Mouse (Mus musculus) activated CD4-positive, CD25-positive, alpha-beta regulatory T cell (primary cell): Measurements from ENCODE around the gene Fcrl1. TPM values are rescaled to one million over a fixed set of nuclear protein-coding genes. Genes with fewer than 3 reads are reported as not detected.

Source experiments
- polyA plus RNA-seq, 2 experiments: library from polyadenylated mRNA; unstranded; fragments of 100-300 nt; shearing (Covaris generic); gene quantifications; one replicate each; pipeline ENCODE4 v1.2.1; 2017

Fcrl1 gene
- polyA plus RNA-seq: 10 to 100 TPM in 1 of 2 experiments, 1 to 10 TPM in 1; 2.2 to 27.3 TPM

DNA sequence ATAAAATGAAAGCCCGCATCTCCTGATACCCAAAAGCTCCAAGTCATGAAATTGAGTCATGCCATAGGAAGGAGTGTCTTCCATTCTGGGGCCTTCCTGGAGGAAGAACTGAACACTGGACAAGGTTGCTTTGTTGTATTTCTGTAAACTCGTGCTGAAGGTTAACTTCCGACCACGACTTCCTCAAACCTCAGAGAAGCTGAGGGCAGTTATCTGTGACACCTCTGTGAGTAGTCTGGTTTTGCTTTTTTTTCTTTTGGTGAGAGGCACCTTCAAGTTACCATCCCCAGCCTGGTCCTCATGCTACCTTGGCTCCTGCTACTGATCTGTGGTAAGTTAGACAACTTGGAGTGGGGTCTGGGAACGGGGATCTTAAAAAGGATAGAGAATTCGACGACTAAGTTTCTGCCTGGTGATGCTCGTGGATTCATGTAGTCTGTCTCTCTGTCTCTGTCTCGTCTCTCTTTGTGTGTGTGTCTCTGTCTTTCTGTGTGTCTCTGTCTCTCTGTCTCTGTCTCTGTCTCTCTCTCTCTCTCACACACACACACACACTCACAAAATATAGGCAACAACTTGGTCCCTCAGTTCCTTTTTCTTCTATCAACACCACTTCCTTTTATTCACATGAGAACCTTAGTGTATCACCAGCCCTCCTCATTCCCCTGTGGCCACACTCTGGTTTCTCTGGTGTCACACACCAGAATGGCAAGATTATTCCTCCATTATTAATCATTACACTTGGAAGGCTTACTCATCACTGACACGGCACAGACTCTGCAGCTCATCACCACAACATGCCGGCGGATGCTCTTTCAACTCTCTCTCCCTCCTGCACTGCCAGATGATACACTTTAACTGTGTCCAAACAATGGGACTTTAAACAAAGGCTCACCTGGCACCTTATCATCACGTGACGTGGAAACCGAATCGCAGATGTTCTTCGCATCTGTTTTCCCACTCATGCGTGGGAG lies at the start of gene Fcrl1:
TSS of gene Fcrl1 (plus strand) at position 193 of the 971 bp plus-strand sequence.

DNA sequence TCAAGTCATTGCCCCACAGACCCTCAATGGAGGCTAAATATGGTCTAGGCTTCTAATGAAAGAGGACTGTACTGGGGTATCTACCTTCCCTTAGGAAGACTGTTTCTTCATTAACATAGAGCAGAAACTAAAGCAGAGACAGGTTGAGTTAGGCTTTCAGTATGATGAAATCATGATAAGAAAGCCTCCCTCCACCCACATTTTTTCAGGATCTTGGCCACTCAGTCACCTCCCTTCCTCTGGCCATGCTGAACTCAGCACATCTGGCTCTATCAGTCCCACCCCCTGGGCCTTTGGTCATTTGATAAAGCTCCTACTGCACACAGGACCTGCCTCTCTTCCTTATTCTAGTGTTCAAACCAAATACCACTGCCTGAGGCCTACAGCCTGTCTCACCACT lies 18.6 kb upstream of the Fcrl1 start, which contains the start of gene Cd5l:
TSS of gene Cd5l (plus strand) at position 301 of the 400 bp plus-strand sequence.

DNA sequence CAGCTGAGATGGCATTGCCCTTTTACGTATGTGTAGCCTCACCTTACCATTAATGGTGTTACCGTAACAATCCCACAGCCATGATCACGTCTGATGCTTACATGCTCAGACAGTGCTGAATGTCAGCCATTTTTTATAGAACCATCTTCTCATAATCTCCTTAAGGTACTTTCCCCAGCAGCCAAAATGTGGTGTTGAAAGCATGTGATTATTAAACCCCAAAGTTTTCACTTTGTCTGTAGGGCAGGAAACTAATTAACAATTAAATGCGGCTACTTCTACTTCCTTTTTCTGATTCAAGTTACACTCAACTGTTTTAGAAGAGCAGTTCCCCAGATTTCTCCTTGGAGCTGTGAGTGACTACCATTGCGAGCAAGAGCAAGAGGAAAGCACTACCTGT lies 59.3 kb downstream of the Fcrl1 start, which contains the start of gene Fcrl5:
TSS of gene Fcrl5 (plus strand) at position 295 of the 400 bp plus-strand sequence.

Other genes with a start within 250 kb of the Fcrl1 start
- gene Kirrel, start 201.6 kb upstream of the Fcrl1 start, polyA plus RNA-seq: under 1 TPM; 0.02 to 0.15 TPM
- 1 to 10 TPM in 1 of 2 experiments, not detected in 1; 2.1 TPM for gene Fcrls, start 112.6 kb upstream of the Fcrl1 start, polyA plus RNA-seq
- 1 to 10 TPM; 1.4 to 6.3 TPM for gene Cd5l, start 18.5 kb upstream of the Fcrl1 start, polyA plus RNA-seq
- gene Fcrl5, start 59.4 kb downstream of the Fcrl1 start, polyA plus RNA-seq: under 1 TPM in 1 of 2 experiments, not detected in 1; 0.26 TPM
- 10 to 100 TPM; 26.7 to 32.4 TPM for gene Etv3, start 149.0 kb downstream of the Fcrl1 start, polyA plus RNA-seq
- 10 to 100 TPM in 1 of 2 experiments, 1 to 10 TPM in 1; 9.1 to 15.9 TPM for gene Arhgef11, start 241.2 kb downstream of the Fcrl1 start, polyA plus RNA-seq